In the genomic region with DNA sequence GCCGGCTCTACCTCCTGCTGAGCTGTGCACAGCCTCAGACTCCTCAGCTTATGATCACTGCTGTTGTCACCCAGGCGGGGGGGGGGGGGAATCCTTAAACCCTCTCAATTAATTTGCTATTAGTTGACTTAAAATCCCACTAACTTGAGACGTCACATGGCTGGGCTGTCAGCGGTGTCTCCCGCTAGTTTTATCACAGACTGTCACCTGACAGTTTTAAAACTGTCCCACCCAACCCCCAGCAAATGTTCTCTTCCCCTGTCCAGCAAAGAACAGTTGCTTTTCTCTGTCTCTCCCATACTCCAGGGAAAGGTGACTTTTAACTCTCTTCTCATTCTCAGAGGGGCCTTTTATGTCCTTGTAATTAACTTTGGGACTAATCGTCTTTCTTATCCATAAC, we compare ENCODE assay signal across 30 mouse cellular contexts.
DNase-seq lines count a peak whose midpoint lies in the region; ATAC-seq lines count a peak whose summit lies in the region.
"Had no signal": no experiment of that assay in that cellular context is flagged by ENCODE, and none has a peak within 500 bp of the region (broad histone marks: within the 10 kb centered on the region; RNA-seq: fewer than 3 reads in every experiment).

No protein-coding gene starts in this region.

- peak overlapping the region; percentile 78 for H3K27ac ChIP-seq in liver, embryonic 15.5 days (replicated peaks)
- H3K27ac ChIP-seq: embryonic facial prominence, embryonic 10.5 days; embryonic facial prominence, embryonic 15.5 days; hindbrain, embryonic 14.5 days; midbrain, embryonic 13.5 days; neural tube, embryonic 13.5 days had no signal

- no peaks in the 10 kb centered on the region for H3K27me3 ChIP-seq in liver, embryonic 15.5 days
- H3K27me3 ChIP-seq: neural tube, embryonic 13.5 days had no signal

- H3K4me2 ChIP-seq in liver, embryonic 15.5 days = peak overlapping the region; percentile 53
- H3K4me2 ChIP-seq: embryonic facial prominence, embryonic 15.5 days; heart, embryonic 12.5 days; hindbrain, embryonic 14.5 days; midbrain, embryonic 13.5 days; neural tube, embryonic 13.5 days had no signal

- WGBS in liver, embryonic 15.5 days (ENCODE audit: insufficient replicate concordance) = 26% methylated on average over 6 of the region's 6 CpGs

- H3K4me3 ChIP-seq in liver, embryonic 15.5 days (replicated peaks) = no peak overlapping the region
- H3K4me3 ChIP-seq: embryonic facial prominence, embryonic 10.5 days; embryonic facial prominence, embryonic 15.5 days; heart, embryonic 12.5 days; megakaryocyte, embryonic 14.5 days; midbrain, embryonic 13.5 days; neural tube, embryonic 13.5 days had no signal

- peaks cover 90% of the 10 kb centered on the region for H3K4me1 ChIP-seq in liver, embryonic 15.5 days (replicated peaks)

- DNase-seq in R1 (ENCODE audit: low read depth, low spot score) (peak; percentile 46), liver (peak; percentile 68)
- no peak for DNase-seq in spleen, postnatal 36 days (ENCODE audit: low spot score in 2 of 2)
- DNase-seq in testis, postnatal 14 days (ENCODE audit: low spot score) = no peak
- no peak for DNase-seq in cerebellum, adult 9-11 months
- no peak for DNase-seq in frontal cortex, postnatal 25 days (ENCODE audit: low spot score in 2 of 2)
- DNase-seq: adrenal gland, postnatal 14 days; cerebellum, adult 18-20 months; cerebellum, postnatal 14 days; gastrocnemius, postnatal 25 days; heart, adult 18-20 months; kidney, adult 9 months; kidney, postnatal 10 days; layer of hippocampus, adult 9-11 months; lung, postnatal 4 days; retina, postnatal 1 day; right cerebral cortex, postnatal 25 days; thymus, postnatal 4 days had no signal

- peak; percentile 61 for ATAC-seq in liver, embryonic 15.5 days (ENCODE audit: insufficient read depth)
- ATAC-seq: CD4-positive, CD25-positive, alpha-beta regulatory T cell, adult 4 months; forebrain, embryonic 14.5 days; intestine, postnatal 0 days; lung, postnatal 0 days; midbrain, embryonic 13.5 days had no signal

- no peaks in the 10 kb centered on the region for H3K36me3 ChIP-seq in liver, embryonic 15.5 days (replicated peaks)
- H3K36me3 ChIP-seq: embryonic facial prominence, embryonic 10.5 days; embryonic facial prominence, embryonic 15.5 days; heart, embryonic 12.5 days; neural tube, embryonic 13.5 days had no signal

- peak overlapping the region; percentile 2; the same call in 1 of the 2 replicates for H3K9ac ChIP-seq in liver, embryonic 15.5 days
- H3K9ac ChIP-seq: embryonic facial prominence, embryonic 15.5 days; heart, embryonic 12.5 days; hindbrain, embryonic 14.5 days; midbrain, embryonic 13.5 days; neural tube, embryonic 13.5 days had no signal

- no peaks in the 10 kb centered on the region for H3K9me3 ChIP-seq in liver, embryonic 15.5 days (replicated peaks)
- H3K9me3 ChIP-seq: embryonic facial prominence, embryonic 10.5 days; embryonic facial prominence, embryonic 15.5 days; heart, embryonic 12.5 days; megakaryocyte, embryonic 14.5 days; midbrain, embryonic 13.5 days; neural tube, embryonic 13.5 days had no signal

Comparison
In these comparisons a context has a peak if more than half of its experiments do, and no peak if none do; other contexts are left out.
1. DNase-seq: peak in R1 (single experiment) and liver (single experiment); none in spleen, postnatal 36 days (0 of 2), testis, postnatal 14 days (single experiment), cerebellum, adult 9-11 months (single experiment) and frontal cortex, postnatal 25 days (0 of 2).